11 mouse cellular contexts compared by ENCODE assay signal in genomic region chr5:128684621-128685020, GRCm38 (mm10). TPM values are rescaled to one million over a fixed set of nuclear protein-coding genes. Genes with fewer than 3 reads are reported as not detected.
DNase-seq lines count a peak whose midpoint lies in the region; ATAC-seq and TF ChIP-seq lines count a peak whose summit lies in the region.
"Had no signal": no experiment of that assay in that cellular context is flagged by ENCODE, and none has a peak within 500 bp of the region (broad histone marks: within the 10 kb centered on the region; RNA-seq: fewer than 3 reads in every experiment).

No protein-coding gene starts in this region.

- no peaks in the 10 kb centered on the region for H3K4me1 ChIP-seq in kidney, adult 2 months (ENCODE audit: control insufficient read depth, insufficient read depth, low read length)
- H3K4me1 ChIP-seq in embryonic facial prominence, embryonic 15.5 days = peaks cover 8% of the 10 kb centered on the region
- H3K4me1 ChIP-seq in limb, embryonic 10.5 days = peaks cover 17% of the 10 kb centered on the region
- peaks cover 4% of the 10 kb centered on the region for H3K4me1 ChIP-seq in neural tube, embryonic 11.5 days (ENCODE audit: control insufficient read depth, insufficient read depth, low read length)
- H3K4me1 ChIP-seq: liver, embryonic 15.5 days had no signal

- no peaks in the 10 kb centered on the region for H3K9me3 ChIP-seq in embryonic facial prominence, embryonic 15.5 days (replicated peaks)
- peaks cover 8% of the 10 kb centered on the region; the same call in 1 of the 2 replicates for H3K9me3 ChIP-seq in limb, embryonic 10.5 days (replicated peaks)
- peaks cover 5% of the 10 kb centered on the region for H3K9me3 ChIP-seq in neural tube, embryonic 11.5 days (ENCODE audit: control insufficient read depth, low read length)

- intact Hi-C loops in heart, postnatal 10 days (cut with DNase I) = no loop called here

- H3K36me3 ChIP-seq in kidney, adult 2 months (ENCODE audit: control insufficient read depth, insufficient read depth, low read length) = no peaks in the 10 kb centered on the region
- no peaks in the 10 kb centered on the region for H3K36me3 ChIP-seq in embryonic facial prominence, embryonic 15.5 days
- H3K36me3 ChIP-seq in limb, embryonic 10.5 days = 0 out of 2 replicates have a peak, but pooled peaks cover 3% of the 10 kb centered on the region
- no peaks in the 10 kb centered on the region for H3K36me3 ChIP-seq in neural tube, embryonic 11.5 days (ENCODE audit: control insufficient read depth, insufficient read depth, low read length)
- H3K36me3 ChIP-seq: liver, embryonic 15.5 days had no signal

- TF ChIP-seq CTCF in kidney, adult 2 months (conservative IDR thresholded peaks at IDR 0.05; ENCODE audit: insufficient read depth, insufficient read length, low read depth, low read length) = no peak

- peak; percentile 15; the same call in 1 of the 2 replicates for ATAC-seq in embryonic facial prominence, embryonic 15.5 days (ENCODE audit: insufficient number of reproducible peaks, low FRiP score, low TSS enrichment, low read depth)
- peak; percentile 55; the same call in 1 of the 2 replicates for ATAC-seq in neural tube, embryonic 11.5 days (ENCODE audit: insufficient read depth, low FRiP score, low TSS enrichment)
- ATAC-seq in activated CD4-positive, CD25-positive, alpha-beta regulatory T cell, adult 4 months = no peak
- ATAC-seq: CD4-positive, CD25-positive, alpha-beta regulatory T cell, adult 4 months had no signal

- 8% methylated on average over 15 of the region's 15 CpGs for WGBS in kidney, adult 2 months
- 11% methylated on average over 15 of the region's 15 CpGs for WGBS in embryonic facial prominence, embryonic 15.5 days
- WGBS in limb, embryonic 10.5 days = 23% methylated on average over 15 of the region's 15 CpGs
- 4% methylated on average over 15 of the region's 15 CpGs for WGBS in neural tube, embryonic 11.5 days

- peak overlapping the region; percentile 38 for H3K4me2 ChIP-seq in embryonic facial prominence, embryonic 15.5 days (replicated peaks)
- peak overlapping the region; percentile 26; the same call in 1 of the 2 replicates for H3K4me2 ChIP-seq in neural tube, embryonic 11.5 days (ENCODE audit: low read depth)
- H3K4me2 ChIP-seq: liver, embryonic 15.5 days had no signal

- peak; percentile 48 to 62 for DNase-seq in kidney, postnatal 4 days
- no peak for DNase-seq in kidney, adult 2 months
- DNase-seq in limb, embryonic 10.5 days (ENCODE audit: low spot score) = no peak
- DNase-seq in neural tube, embryonic 11.5 days (ENCODE audit: low spot score) = peak; percentile 67
- no peak for DNase-seq in layer of hippocampus, adult 8-10 months (ENCODE audit: low spot score in 2 of 2)
- DNase-seq in heart, postnatal 10 days = no peak

- TF ChIP-seq POLR2A in kidney, adult 2 months (IDR thresholded peaks at IDR 0.05; ENCODE audit: low read depth, low read length) = no peak

- no peak overlapping the region for H3K27ac ChIP-seq in kidney, adult 2 months (ENCODE audit: insufficient read depth, low read depth, low read length)
- no peak overlapping the region; the same call in 1 of the 2 replicates for H3K27ac ChIP-seq in embryonic facial prominence, embryonic 15.5 days (replicated peaks)
- peak overlapping the region; percentile 65 for H3K27ac ChIP-seq in limb, embryonic 10.5 days
- no peak overlapping the region for H3K27ac ChIP-seq in neural tube, embryonic 11.5 days (ENCODE audit: low read depth, low read length)
- H3K27ac ChIP-seq: liver, embryonic 15.5 days had no signal

- no peak overlapping the region for H3K9ac ChIP-seq in embryonic facial prominence, embryonic 15.5 days
- H3K9ac ChIP-seq in neural tube, embryonic 11.5 days (ENCODE audit: low read length) = no peak overlapping the region
- H3K9ac ChIP-seq: liver, embryonic 15.5 days had no signal

- H3K4me3 ChIP-seq in kidney, adult 2 months (ENCODE audit: insufficient read depth, low read depth, low read length) = no peak overlapping the region
- H3K4me3 ChIP-seq in embryonic facial prominence, embryonic 15.5 days (replicated peaks) = no peak overlapping the region
- peak overlapping the region; percentile 31; the same call in 1 of the 2 replicates for H3K4me3 ChIP-seq in limb, embryonic 10.5 days
- H3K4me3 ChIP-seq in neural tube, embryonic 11.5 days (ENCODE audit: low read depth, low read length) = no peak overlapping the region
- H3K4me3 ChIP-seq: liver, embryonic 15.5 days had no signal

- H3K27me3 ChIP-seq in kidney, adult 2 months (replicated peaks; ENCODE audit: control insufficient read depth, insufficient read depth, low read length) = no peaks in the 10 kb centered on the region
- no peaks in the 10 kb centered on the region for H3K27me3 ChIP-seq in embryonic facial prominence, embryonic 15.5 days
- no peaks in the 10 kb centered on the region for H3K27me3 ChIP-seq in limb, embryonic 10.5 days (ENCODE audit: low read depth, poor library complexity, severe bottlenecking)
- H3K27me3 ChIP-seq in neural tube, embryonic 11.5 days (ENCODE audit: control insufficient read depth, insufficient read depth, low read length) = no peaks in the 10 kb centered on the region
- H3K27me3 ChIP-seq: liver, embryonic 15.5 days had no signal

RNA-seq across cellular contexts. Expression of gene Piwil1, which starts 17.7 kb away (rescaled TPM):
- polyA plus RNA-seq in kidney, adult 2 months (2012; rRNA removed) = 0.03 and 0.06 TPM in 2 replicates
- polyA plus RNA-seq in embryonic facial prominence, embryonic 15.5 days (2015; fragmentation: Nextera tagmentation; extraction: Ambion mirVana) = not detected in 2 replicates
- not detected in 2 replicates for polyA plus RNA-seq in limb, embryonic 10.5 days (2016; fragmentation: Nextera tagmentation; extraction: Ambion mirVana)
- polyA plus RNA-seq in neural tube, embryonic 11.5 days (2014; fragmentation: Nextera tagmentation; extraction: Ambion mirVana) = not detected in 2 replicates
- total RNA-seq in layer of hippocampus, adult 8-10 months (2022) = not detected
- polyA plus RNA-seq in activated CD4-positive, CD25-positive, alpha-beta regulatory T cell, adult 4 months (2017; shearing (Covaris generic)) = under 1 TPM in 1 of 2 experiments, not detected in 1; 0.13 TPM
- not detected for total RNA-seq in heart, postnatal 10 days (2021)
- polyA plus RNA-seq: liver, embryonic 15.5 days; stomach, embryonic 14.5 days had no signal

Comparison
In these comparisons a context has a peak if more than half of its experiments do, and no peak if none do; other contexts are left out.
1. DNase-seq: peak in kidney, postnatal 4 days (2 of 2) and neural tube, embryonic 11.5 days (single experiment); none in kidney, adult 2 months (single experiment), limb, embryonic 10.5 days (single experiment), layer of hippocampus, adult 8-10 months (0 of 2) and heart, postnatal 10 days (0 of 2).